ENCODE assay signal across 29 mouse cellular contexts in genomic region chr6:65935566-65936281, GRCm38 (mm10). TPM values are rescaled to one million over a fixed set of nuclear protein-coding genes. Genes with fewer than 3 reads are reported as not detected.
DNase-seq lines count a peak whose midpoint lies in the region; ATAC-seq and TF ChIP-seq lines count a peak whose summit lies in the region.
"Had no signal": no experiment of that assay in that cellular context is flagged by ENCODE, and none has a peak within 500 bp of the region (broad histone marks: within the 10 kb centered on the region; RNA-seq: fewer than 3 reads in every experiment).

No protein-coding gene starts in this region.

- no peak overlapping the region for H3K9ac ChIP-seq in kidney, postnatal 0 days (ENCODE audit: low read depth, low read length)
- H3K9ac ChIP-seq in lung, postnatal 0 days (replicated peaks; ENCODE audit: low read depth) = no peak overlapping the region
- H3K9ac ChIP-seq in limb, embryonic 12.5 days (replicated peaks) = no peak overlapping the region
- H3K9ac ChIP-seq: forebrain, embryonic 13.5 days; heart, embryonic 12.5 days; hindbrain, embryonic 13.5 days; liver, embryonic 15.5 days had no signal

- 73% methylated on average over 7 of the region's 7 CpGs for WGBS in kidney, postnatal 0 days
- WGBS in lung, postnatal 0 days = 46% methylated on average over 7 of the region's 7 CpGs
- 68% methylated on average over 7 of the region's 7 CpGs for WGBS in limb, embryonic 12.5 days

- no peaks in the 10 kb centered on the region for H3K36me3 ChIP-seq in kidney, postnatal 0 days (ENCODE audit: insufficient read depth, low read length)
- 0 out of 2 replicates have a peak, but pooled peaks cover 3% of the 10 kb centered on the region for H3K36me3 ChIP-seq in lung, postnatal 0 days (ENCODE audit: insufficient read depth, low read length)
- peaks cover 13% of the 10 kb centered on the region; the same call in 1 of the 2 replicates for H3K36me3 ChIP-seq in limb, embryonic 12.5 days
- H3K36me3 ChIP-seq: hindbrain, embryonic 13.5 days; liver, embryonic 15.5 days had no signal

- no peak overlapping the region for H3K4me3 ChIP-seq in kidney, postnatal 0 days (replicated peaks; ENCODE audit: low read depth, low read length)
- H3K4me3 ChIP-seq in lung, postnatal 0 days (ENCODE audit: low read depth, low read length) = no peak overlapping the region
- H3K4me3 ChIP-seq in limb, embryonic 12.5 days (replicated peaks) = no peak overlapping the region
- H3K4me3 ChIP-seq: forebrain, embryonic 13.5 days; heart, embryonic 12.5 days; hindbrain, embryonic 13.5 days; liver, embryonic 15.5 days; megakaryocyte, embryonic 14.5 days had no signal

- no peaks in the 10 kb centered on the region for H3K27me3 ChIP-seq in kidney, postnatal 0 days (ENCODE audit: insufficient read depth, low read length)
- no peaks in the 10 kb centered on the region for H3K27me3 ChIP-seq in lung, postnatal 0 days (replicated peaks; ENCODE audit: insufficient read depth, low read length)
- H3K27me3 ChIP-seq in limb, embryonic 12.5 days = peaks cover 3% of the 10 kb centered on the region; the same call in 1 of the 2 replicates
- H3K27me3 ChIP-seq: CH12.LX; heart, embryonic 12.5 days; hindbrain, embryonic 13.5 days; liver, embryonic 15.5 days; megakaryocyte, embryonic 14.5 days had no signal

- H3K9me3 ChIP-seq in kidney, postnatal 0 days (replicated peaks; ENCODE audit: low read length) = no peaks in the 10 kb centered on the region
- no peaks in the 10 kb centered on the region for H3K9me3 ChIP-seq in lung, postnatal 0 days (ENCODE audit: low read length)
- no peaks in the 10 kb centered on the region for H3K9me3 ChIP-seq in limb, embryonic 12.5 days
- H3K9me3 ChIP-seq: forebrain, embryonic 13.5 days; heart, embryonic 12.5 days; hindbrain, embryonic 13.5 days; liver, embryonic 15.5 days; megakaryocyte, embryonic 14.5 days had no signal

- TF ChIP-seq EP300 in lung, postnatal 0 days (IDR thresholded peaks at IDR 0.05) = no peak

- no peak for TF ChIP-seq CTCF in kidney, postnatal 0 days (IDR thresholded peaks at IDR 0.05; ENCODE audit: low read depth)
- no peak for TF ChIP-seq CTCF in lung, postnatal 0 days (IDR thresholded peaks at IDR 0.05)

- no peak for ATAC-seq in kidney, postnatal 0 days (replicated peaks; ENCODE audit: low FRiP score, low read depth)
- peak; percentile 50 for ATAC-seq in lung, postnatal 0 days
- ATAC-seq in limb, embryonic 12.5 days (ENCODE audit: insufficient number of reproducible peaks, insufficient read depth, low FRiP score, low TSS enrichment, low read depth) = peak; percentile 68; the same call in 1 of the 2 replicates
- ATAC-seq: forebrain, embryonic 13.5 days had no signal

- no peak overlapping the region for H3K4me2 ChIP-seq in kidney, postnatal 0 days (ENCODE audit: low read length)
- no peak overlapping the region for H3K4me2 ChIP-seq in lung, postnatal 0 days (replicated peaks; ENCODE audit: low read depth, low read length)
- H3K4me2 ChIP-seq in limb, embryonic 12.5 days = no peak overlapping the region
- H3K4me2 ChIP-seq: forebrain, embryonic 13.5 days; heart, embryonic 12.5 days; hindbrain, embryonic 13.5 days; liver, embryonic 15.5 days had no signal

- peak; percentile 27 for DNase-seq in kidney, postnatal 0 days (ENCODE audit: low spot score)
- no peak for DNase-seq in kidney, postnatal 14 days
- peak; percentile 28 for DNase-seq in lung, postnatal 0 days (ENCODE audit: low spot score)
- DNase-seq in lung, postnatal 4 days = no peak
- peak; percentile 21 for DNase-seq in NIH3T3 (ENCODE audit: low read depth)
- DNase-seq: adrenal gland, adult 8-10 months; cerebellum, adult 2 months; cerebellum, postnatal 14 days; gastrocnemius, postnatal 14 days; heart, adult 18-20 months; heart, postnatal 4 days; kidney, adult 2 months; layer of hippocampus, postnatal 36 days; left cerebral cortex, postnatal 4 days; midbrain, embryonic 14.5 days; right cerebral cortex, postnatal 4 days had no signal

- no peak overlapping the region for H3K27ac ChIP-seq in kidney, postnatal 0 days
- H3K27ac ChIP-seq in lung, postnatal 0 days (ENCODE audit: low read length) = no peak overlapping the region
- H3K27ac ChIP-seq in limb, embryonic 12.5 days = no peak overlapping the region
- H3K27ac ChIP-seq: forebrain, embryonic 13.5 days; hindbrain, embryonic 13.5 days; liver, embryonic 15.5 days had no signal

- H3K4me1 ChIP-seq in kidney, postnatal 0 days (replicated peaks; ENCODE audit: insufficient read depth, low read length) = no peaks in the 10 kb centered on the region
- H3K4me1 ChIP-seq in lung, postnatal 0 days (ENCODE audit: insufficient read depth, low read depth, low read length) = no peaks in the 10 kb centered on the region
- H3K4me1 ChIP-seq in limb, embryonic 12.5 days (replicated peaks) = peaks cover 5% of the 10 kb centered on the region
- H3K4me1 ChIP-seq: heart, embryonic 12.5 days; liver, embryonic 15.5 days; megakaryocyte, embryonic 14.5 days had no signal

RNA-seq across cellular contexts. Expression of gene 4930544G11Rik, which starts 16.7 kb away (rescaled TPM):
- polyA plus RNA-seq in kidney, postnatal 0 days (2015; fragmentation: Nextera tagmentation; extraction: Ambion mirVana) = not detected in 2 replicates
- polyA plus RNA-seq in lung, postnatal 0 days (2015; fragmentation: Nextera tagmentation; extraction: Ambion mirVana) = not detected in 2 replicates
- polyA plus RNA-seq in limb, embryonic 12.5 days (2016; fragmentation: Nextera tagmentation; extraction: Ambion mirVana) = not detected in 2 replicates
- polyA plus RNA-seq: C2C12; cerebellum, adult 2 months; cortical plate, adult 2 months; forebrain, embryonic 13.5 days; heart, embryonic 12.5 days; heart, postnatal 0 days; hindbrain, embryonic 13.5 days; kidney, embryonic 16.5 days; large intestine, adult 2 months; liver, adult 2 months; liver, embryonic 15.5 days; midbrain, embryonic 14.5 days had no signal

Comparison
In these comparisons a context has a peak if more than half of its experiments do, and no peak if none do; other contexts are left out.
1. DNase-seq: peak in kidney, postnatal 0 days (single experiment), lung, postnatal 0 days (single experiment) and NIH3T3 (single experiment); none in kidney, postnatal 14 days (single experiment) and lung, postnatal 4 days (0 of 2).